Mouse (Mus musculus): Measurements from ENCODE around the gene Cct2. TPM values are rescaled to one million over a fixed set of nuclear protein-coding genes. Genes with fewer than 3 reads are reported as not detected.
A peak's percentile ranks its signal among the peaks of the same experiment; 100 is the strongest.

Gene Cct2
- 100 to 1,000 TPM; 108 to 128 (median 121) TPM for total RNA-seq (2022)

DNA sequence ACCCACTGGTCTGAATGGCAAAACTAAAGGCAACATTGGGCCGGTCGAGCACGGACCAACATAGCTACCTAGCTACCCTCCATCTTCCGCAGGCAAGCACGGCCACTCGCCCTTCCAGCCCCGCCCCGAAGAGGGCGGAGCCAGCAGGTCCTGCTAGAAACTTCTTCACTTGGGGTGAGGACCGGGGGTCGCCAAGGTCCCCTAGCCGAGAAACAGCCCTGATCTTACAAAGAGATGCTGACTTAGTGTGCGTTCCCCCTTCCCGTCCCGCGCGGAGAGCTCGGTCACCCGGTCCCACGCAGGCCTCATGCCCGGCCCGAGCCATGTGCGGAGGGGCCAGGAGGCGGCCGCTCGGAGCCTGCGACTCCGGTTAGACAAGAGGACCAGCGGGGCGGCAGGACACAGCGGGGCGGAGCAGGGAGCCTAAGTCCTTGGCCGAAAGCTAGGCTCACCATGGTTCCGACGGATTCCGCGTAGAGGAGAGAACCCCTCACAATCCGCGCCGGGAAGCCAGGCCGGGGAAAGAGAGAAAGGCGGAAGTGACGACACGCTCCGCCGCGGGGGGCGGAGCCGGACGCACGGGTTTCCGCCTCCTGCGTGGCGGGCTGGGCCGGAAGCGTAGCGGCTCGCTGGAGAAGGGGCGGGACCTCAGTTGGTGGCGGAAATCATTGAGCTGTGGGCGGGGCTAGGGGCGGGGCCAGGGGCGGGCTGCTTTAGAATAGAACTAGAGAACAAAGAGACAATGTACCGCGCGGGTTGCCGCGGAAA, at the start of gene Cct2:
TSS of gene Cct2 (minus strand) at position 561 of the 768 bp plus-strand sequence.
- peak; percentile 86 for DNase-seq (ENCODE audit: low spot score)

- no peak for DNase-seq (ENCODE audit: low spot score)
Observed at GRCm38 (mm10) chr10:117112545-117112944, 48.9 kb upstream of the Cct2 start.

- no peak for DNase-seq (ENCODE audit: low spot score)
Observed at GRCm38 (mm10) chr10:117111455-117111854, 47.8 kb upstream of the Cct2 start.

DNA sequence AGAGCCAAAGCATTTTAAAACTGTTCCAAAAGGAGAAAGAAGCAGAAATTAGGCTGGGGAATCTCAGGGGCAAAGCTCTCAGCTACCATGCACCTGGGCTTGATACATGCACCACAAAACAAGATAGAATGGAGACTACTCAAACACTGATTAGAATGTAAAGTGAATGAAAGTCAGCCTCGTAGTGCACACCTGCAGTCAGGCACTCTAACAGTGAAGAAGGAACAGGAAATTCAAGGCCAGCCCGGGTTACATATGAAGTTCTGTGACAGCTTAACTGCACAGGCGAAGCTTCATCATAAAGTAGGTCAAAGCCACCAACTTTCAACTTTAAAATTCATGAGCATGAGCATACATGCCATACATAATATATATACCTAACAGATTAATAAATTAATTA, 46.7 kb upstream of the Cct2 start:
- DNase-seq (ENCODE audit: low spot score) = no peak

DNA sequence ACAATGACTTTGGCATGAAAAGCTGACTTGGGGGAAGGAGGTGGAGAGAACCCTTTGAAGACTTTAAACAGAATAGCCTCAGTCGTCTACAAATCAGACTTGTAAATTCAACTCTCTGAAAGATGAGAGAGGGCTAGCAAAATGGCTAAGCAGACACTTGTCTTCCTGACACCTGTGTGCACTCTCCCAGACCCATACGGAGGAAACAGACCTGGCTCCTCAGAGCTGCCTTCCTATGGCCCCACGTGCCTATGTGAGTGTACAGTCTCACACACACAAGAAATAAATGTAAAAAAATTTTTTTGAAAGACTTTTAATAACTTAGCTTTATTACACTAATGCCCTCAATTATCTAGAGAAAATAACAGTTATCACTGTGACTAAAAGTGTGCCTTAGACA, 43.1 kb upstream of the Cct2 start:
- DNase-seq (ENCODE audit: low spot score) = no peak

GRCm38 (mm10) chr10:117106244-117106643, 42.6 kb upstream of the Cct2 start:
- DNase-seq (ENCODE audit: low spot score) = no peak

- DNase-seq (ENCODE audit: low spot score) = no peak
Observed at GRCm38 (mm10) chr10:117105015-117105414, 41.4 kb upstream of the Cct2 start.

GRCm38 (mm10) chr10:117103854-117104598, 40.4 kb upstream of the Cct2 start:
- DNase-seq (ENCODE audit: low spot score) = no peak

- DNase-seq (ENCODE audit: low spot score) = no peak
Observed at GRCm38 (mm10) chr10:117100175-117100574, 36.6 kb upstream of the Cct2 start.

- DNase-seq (ENCODE audit: low spot score) = no peak
Observed at GRCm38 (mm10) chr10:117097116-117097698, 33.6 kb upstream of the Cct2 start.

- no peak for DNase-seq (ENCODE audit: low spot score)
Observed at GRCm38 (mm10) chr10:117096096-117096495, 32.5 kb upstream of the Cct2 start.

GRCm38 (mm10) chr10:117094504-117095329, 31.1 kb upstream of the Cct2 start:
- DNase-seq (ENCODE audit: low spot score) = peak; percentile 38

- DNase-seq (ENCODE audit: low spot score) = no peak
Observed at GRCm38 (mm10) chr10:117089628-117090027, 26.0 kb upstream of the Cct2 start.

GRCm38 (mm10) chr10:117081914-117082359, 18.3 kb upstream of the Cct2 start:
- no peak for DNase-seq (ENCODE audit: low spot score)

GRCm38 (mm10) chr10:117081326-117081725, 17.7 kb upstream of the Cct2 start:
- DNase-seq (ENCODE audit: low spot score) = no peak

DNA sequence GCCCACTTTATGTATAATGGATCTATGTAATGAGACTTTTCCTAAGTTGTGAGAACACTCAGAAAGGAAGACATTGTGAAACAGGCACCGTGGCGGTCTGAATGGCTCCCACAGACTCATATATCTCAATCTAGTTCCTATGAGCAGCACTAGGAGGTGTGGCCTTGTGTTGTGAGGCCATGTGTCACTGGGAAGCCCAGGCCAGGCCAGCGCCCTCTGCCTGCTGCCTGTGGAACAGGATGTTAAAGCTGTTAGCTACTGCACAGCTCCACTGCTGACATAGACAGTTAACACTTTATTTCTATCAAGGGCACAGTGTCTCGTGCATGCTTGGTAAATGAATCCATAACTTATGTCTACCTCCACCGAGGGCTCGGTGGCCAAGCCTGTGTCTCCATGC, 14.7 kb upstream of the Cct2 start:
- DNase-seq (ENCODE audit: low spot score) = no peak

- DNase-seq (ENCODE audit: low spot score) = no peak
Observed at GRCm38 (mm10) chr10:117073176-117073575, 9.6 kb upstream of the Cct2 start.

DNA sequence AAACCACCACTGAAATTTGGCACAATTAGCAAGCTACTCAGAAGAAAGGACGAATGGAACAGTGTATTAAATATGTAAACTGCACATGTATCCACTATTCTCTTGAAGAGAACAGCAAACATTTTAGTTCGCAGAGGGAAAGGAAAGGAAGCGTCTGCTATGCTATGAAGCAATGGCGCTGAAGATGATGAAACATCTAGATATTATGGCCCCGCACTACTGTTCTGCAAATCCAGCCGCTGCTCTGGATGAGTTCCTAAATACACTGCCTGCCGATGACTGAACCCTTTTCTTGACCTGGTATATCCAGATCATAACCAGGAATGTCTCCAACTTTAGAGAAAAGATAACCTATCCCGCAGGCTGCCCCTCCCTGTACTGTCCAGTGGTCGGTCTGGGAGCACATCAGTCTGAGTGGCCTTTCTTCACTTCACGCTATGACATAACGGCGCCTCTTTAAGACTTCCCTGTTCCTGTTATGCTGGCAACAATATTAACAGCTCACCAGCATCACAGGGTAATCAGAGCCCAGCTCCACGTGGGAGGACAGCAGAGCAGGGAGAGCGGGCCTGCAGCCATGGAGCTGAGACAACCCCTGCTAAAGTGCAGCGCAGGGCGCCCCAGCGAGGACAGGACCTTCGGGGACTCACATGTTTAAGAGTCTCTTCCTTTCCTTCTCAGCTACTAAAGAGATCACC, 8.7 kb upstream of the Cct2 start:
- DNase-seq (ENCODE audit: low spot score) = no peak

DNA sequence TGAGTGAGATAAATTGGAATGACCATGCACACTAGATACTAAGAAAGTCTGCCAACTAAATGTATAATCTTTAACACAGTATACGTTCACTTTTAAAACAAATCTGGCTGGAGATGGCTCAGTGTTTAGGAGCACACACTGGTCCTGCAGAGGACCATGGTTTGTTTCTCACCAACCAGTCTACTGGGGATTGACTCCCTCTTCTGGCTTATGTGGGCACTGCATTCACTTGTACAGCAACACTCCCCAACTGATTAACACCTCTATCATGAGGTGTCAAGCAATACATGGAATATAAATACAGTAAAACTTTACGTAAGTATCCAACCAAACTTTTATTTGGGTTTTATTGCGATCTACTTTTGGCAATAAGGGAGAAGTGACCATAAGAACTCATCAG, 5.5 kb upstream of the Cct2 start:
- no peak for DNase-seq (ENCODE audit: low spot score)

DNA sequence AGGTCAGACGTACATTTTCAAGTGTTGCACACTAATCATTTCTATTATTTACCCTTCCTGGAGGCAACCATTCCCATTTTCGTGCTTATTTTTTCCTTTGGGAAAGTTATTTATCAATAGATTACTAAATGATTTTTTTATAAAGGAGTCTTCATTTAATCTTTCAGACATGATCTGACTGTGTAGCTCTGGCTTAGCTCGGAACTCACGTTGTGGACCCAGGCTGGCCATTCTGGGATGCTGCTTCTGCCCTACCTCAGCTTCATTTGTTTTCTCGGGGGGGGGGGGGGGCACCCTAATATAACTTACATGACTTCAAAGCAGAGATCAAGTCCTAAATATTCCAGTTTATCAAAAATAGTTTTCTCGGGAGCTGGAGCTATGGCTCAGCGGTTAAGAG, 462 bp upstream of the Cct2 start:
- DNase-seq (ENCODE audit: low spot score) = no peak

DNA sequence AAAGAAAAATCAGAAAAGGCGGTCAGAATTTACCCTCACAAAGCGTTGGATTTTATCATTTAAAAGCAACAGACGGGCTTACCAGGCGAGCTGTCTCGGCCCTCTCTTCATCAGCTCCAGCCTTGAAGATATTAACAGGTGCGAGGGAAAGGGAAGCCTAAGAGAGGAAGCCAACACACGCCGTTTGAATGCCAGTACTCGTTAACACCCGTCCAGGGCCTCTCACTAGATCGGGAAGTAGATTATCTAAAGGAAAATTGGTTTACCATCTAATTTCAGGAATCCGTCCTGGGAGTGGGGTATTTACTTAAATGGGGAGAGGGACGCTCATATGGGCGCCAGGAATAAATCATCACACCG, 740 bp downstream of the Cct2 start:
- no peak for DNase-seq (ENCODE audit: low spot score)

Measured in heart, adult 8-10 months (tissue).